Mouse (Mus musculus) left cerebral cortex, postnatal 36 days (tissue): ENCODE data around the gene Cmtm3. TPM values are rescaled to one million over a fixed set of nuclear protein-coding genes. Genes with fewer than 3 reads are reported as not detected.

ENCODE experiments used
- total RNA-seq, 2 experiments: library from RNA; stranded (reverse); gene quantifications; 2 replicates each; pipeline ENCODE4 v1.2.3; 2021

Cmtm3 gene
- total RNA-seq, 2 experiments from 2014 or later = 11.9 to 12.1 TPM

Other genes starting within 250 kb of the Cmtm3 start
- 10 to 100 TPM; 10.4 to 11.6 TPM for gene Cdh5, start 237.8 kb upstream of the Cmtm3 start, total RNA-seq
- 10 to 100 TPM; 11.0 to 11.6 TPM for gene Bean1, start 169.0 kb upstream of the Cmtm3 start, total RNA-seq
- 10 to 100 TPM; 41.3 to 41.5 TPM for gene Tk2, start 90.9 kb upstream of the Cmtm3 start, total RNA-seq
- gene Cklf, start 88.5 kb upstream of the Cmtm3 start, total RNA-seq = 1 to 10 TPM; 4.9 to 9.4 TPM
- gene Cmtm2a, start 46.2 kb upstream of the Cmtm3 start, total RNA-seq = not detected
- gene Gm45711, start 29.3 kb upstream of the Cmtm3 start, total RNA-seq = not detected
- not detected for gene Cmtm1, start 29.3 kb upstream of the Cmtm3 start, total RNA-seq
- gene Gm11020, start 17.8 kb upstream of the Cmtm3 start, total RNA-seq = not detected
- not detected for gene Cmtm2b, start 17.2 kb upstream of the Cmtm3 start, total RNA-seq
- gene Cmtm4, start 56.4 kb downstream of the Cmtm3 start, total RNA-seq = 10 to 100 TPM; 79.5 to 82.1 TPM
- 100 to 1,000 TPM; 276 to 310 TPM for gene Dync1li2, start 103.6 kb downstream of the Cmtm3 start, total RNA-seq
- gene Terb1, start 170.5 kb downstream of the Cmtm3 start, total RNA-seq = 1 to 10 TPM; 1.8 to 2.9 TPM
- gene Nae1, start 195.2 kb downstream of the Cmtm3 start, total RNA-seq = 10 to 100 TPM; 43.5 to 49.6 TPM
- gene Car7, start 195.3 kb downstream of the Cmtm3 start, total RNA-seq = 10 to 100 TPM; 24.7 to 34.0 TPM